Mouse (Mus musculus) embryonic fibroblast, embryonic 13.5 days (primary cell): ENCODE data around the gene Mindy2.

Experiments used
- CTCF ChIP-seq: IDR thresholded peaks from 2 replicates; pipeline ENCODE4 v1.5.1; 2011; ENCODE audit warnings: mild to moderate bottlenecking, control low read depth, low read length, moderate library complexity, borderline replicate concordance; ENCODE audit not compliant: insufficient read depth
- POLR2A ChIP-seq: IDR thresholded peaks from 2 replicates; pipeline ENCODE4 v1.6.1; 2011; ENCODE audit warnings: low read depth, mild to moderate bottlenecking, control low read depth, low read length, moderate library complexity

DNA sequence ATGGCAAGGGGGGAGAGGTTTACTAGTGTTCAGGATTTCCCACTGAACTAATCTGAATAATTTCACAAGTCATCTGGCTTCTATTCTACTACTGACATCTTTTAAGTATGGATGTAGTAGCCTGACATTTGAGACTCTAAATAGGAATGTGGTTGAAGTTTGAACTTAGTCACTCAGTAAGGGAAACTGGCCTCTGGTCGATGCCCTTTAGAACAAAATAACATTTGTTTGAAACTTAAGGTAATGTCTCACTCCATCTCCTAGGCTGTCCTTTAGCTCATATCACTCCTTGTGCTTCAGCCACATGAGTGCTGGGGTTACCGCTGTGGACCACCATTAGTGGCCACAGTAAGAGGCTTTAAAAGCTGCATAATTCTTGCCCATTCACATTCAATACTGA lies 58.7 kb downstream of the Mindy2 start:
- TF ChIP-seq CTCF (no peak), POLR2A (no peak)
